Comparison of ENCODE assay signal across 14 mouse cellular contexts in the genomic region with DNA sequence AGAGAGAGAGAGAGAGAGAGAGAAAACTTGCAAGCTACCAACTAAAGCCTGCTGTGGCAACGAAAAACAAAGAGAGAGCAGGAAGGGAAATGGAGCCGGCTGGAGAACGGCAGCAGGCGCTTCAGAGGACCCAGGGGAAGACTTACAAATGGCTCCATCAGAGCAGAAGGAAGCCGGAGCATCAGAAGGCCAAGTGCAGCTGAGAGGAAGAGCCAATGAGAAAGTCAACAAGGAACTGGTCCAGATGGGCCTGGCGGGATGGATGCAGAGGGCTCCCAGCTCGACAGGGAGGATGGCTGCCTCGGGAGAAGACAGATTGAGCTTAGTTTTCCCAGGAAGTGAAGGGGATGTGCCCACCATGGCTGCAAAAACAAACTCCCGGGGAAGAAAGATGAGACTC.
DNase-seq lines count a peak whose midpoint lies in the region; ATAC-seq lines count a peak whose summit lies in the region.
"Had no signal": no experiment of that assay in that cellular context is flagged by ENCODE, and none has a peak within 500 bp of the region (broad histone marks: within the 10 kb centered on the region; RNA-seq: fewer than 3 reads in every experiment).

No protein-coding gene starts in this region.

- H3K9me3 ChIP-seq in midbrain, embryonic 14.5 days (ENCODE audit: control insufficient read depth, low read length) = no peaks in the 10 kb centered on the region
- no peaks in the 10 kb centered on the region for H3K9me3 ChIP-seq in midbrain, embryonic 13.5 days
- no peaks in the 10 kb centered on the region for H3K9me3 ChIP-seq in hindbrain, embryonic 13.5 days
- H3K9me3 ChIP-seq: embryonic facial prominence, embryonic 12.5 days had no signal

- DNase-seq in gastrocnemius, adult 18-20 months (ENCODE audit: low spot score) = peak; percentile 17
- no peak for DNase-seq in gastrocnemius, postnatal 10 days
- DNase-seq in midbrain, embryonic 14.5 days = peak; percentile 24
- DNase-seq in skeletal muscle tissue, adult 2 months (ENCODE audit: low read depth, low spot score) = peak; percentile 22
- DNase-seq in layer of hippocampus, postnatal 36 days = no peak
- no peak for DNase-seq in urinary bladder, adult 18-20 months (ENCODE audit: low spot score in 2 of 2)
- DNase-seq: lung, embryonic 14.5 days; thymus, postnatal 25 days had no signal

- no peaks in the 10 kb centered on the region for H3K27me3 ChIP-seq in midbrain, embryonic 14.5 days (ENCODE audit: control insufficient read depth, insufficient read depth, low read length)
- peaks cover 5% of the 10 kb centered on the region; the same call in 1 of the 2 replicates for H3K27me3 ChIP-seq in midbrain, embryonic 13.5 days
- H3K27me3 ChIP-seq in hindbrain, embryonic 13.5 days = no peaks in the 10 kb centered on the region
- H3K27me3 ChIP-seq: embryonic facial prominence, embryonic 12.5 days; Patski had no signal

- no peak overlapping the region for H3K4me2 ChIP-seq in midbrain, embryonic 14.5 days (ENCODE audit: low read length)
- no peak overlapping the region for H3K4me2 ChIP-seq in midbrain, embryonic 13.5 days (replicated peaks)
- no peak overlapping the region for H3K4me2 ChIP-seq in hindbrain, embryonic 13.5 days
- H3K4me2 ChIP-seq: embryonic facial prominence, embryonic 12.5 days; lung, embryonic 14.5 days had no signal

- 69% methylated on average over 9 of the region's 9 CpGs for WGBS in midbrain, embryonic 14.5 days
- WGBS in midbrain, embryonic 13.5 days = 55% methylated on average over 9 of the region's 9 CpGs
- WGBS in hindbrain, embryonic 13.5 days = 42% methylated on average over 9 of the region's 9 CpGs

- no peaks in the 10 kb centered on the region for H3K4me1 ChIP-seq in midbrain, embryonic 14.5 days (ENCODE audit: control insufficient read depth, insufficient read depth, low read length)
- H3K4me1 ChIP-seq in midbrain, embryonic 13.5 days (replicated peaks) = 0 out of 2 replicates have a peak, but pooled peaks cover 5% of the 10 kb centered on the region
- peaks cover 13% of the 10 kb centered on the region for H3K4me1 ChIP-seq in hindbrain, embryonic 13.5 days (replicated peaks)

- no peak overlapping the region for H3K27ac ChIP-seq in midbrain, embryonic 14.5 days (replicated peaks; ENCODE audit: low read depth, low read length)
- no peak overlapping the region for H3K27ac ChIP-seq in midbrain, embryonic 13.5 days
- H3K27ac ChIP-seq in hindbrain, embryonic 13.5 days = peak overlapping the region; percentile 52; the same call in 1 of the 2 replicates
- H3K27ac ChIP-seq: embryonic facial prominence, embryonic 12.5 days; macrophage had no signal

- H3K4me3 ChIP-seq in midbrain, embryonic 14.5 days (replicated peaks; ENCODE audit: low read depth, low read length) = no peak overlapping the region
- H3K4me3 ChIP-seq in midbrain, embryonic 13.5 days (replicated peaks) = no peak overlapping the region
- no peak overlapping the region for H3K4me3 ChIP-seq in hindbrain, embryonic 13.5 days
- H3K4me3 ChIP-seq: embryonic facial prominence, embryonic 12.5 days had no signal

- no peaks in the 10 kb centered on the region for H3K36me3 ChIP-seq in midbrain, embryonic 14.5 days (ENCODE audit: control insufficient read depth, insufficient read depth, low read length)
- H3K36me3 ChIP-seq in midbrain, embryonic 13.5 days = no peaks in the 10 kb centered on the region
- H3K36me3 ChIP-seq in hindbrain, embryonic 13.5 days = no peaks in the 10 kb centered on the region
- H3K36me3 ChIP-seq: embryonic facial prominence, embryonic 12.5 days had no signal

- no peak for ATAC-seq in midbrain, embryonic 14.5 days (ENCODE audit: low FRiP score, low TSS enrichment)
- ATAC-seq in midbrain, embryonic 13.5 days = no peak
- ATAC-seq in hindbrain, embryonic 13.5 days (ENCODE audit: low FRiP score) = no peak
- ATAC-seq: midbrain, embryonic 16.5 days; Patski had no signal

- no peak overlapping the region for H3K9ac ChIP-seq in midbrain, embryonic 14.5 days (replicated peaks; ENCODE audit: low read length)
- H3K9ac ChIP-seq in midbrain, embryonic 13.5 days (replicated peaks) = no peak overlapping the region
- no peak overlapping the region for H3K9ac ChIP-seq in hindbrain, embryonic 13.5 days
- H3K9ac ChIP-seq: embryonic facial prominence, embryonic 12.5 days; lung, embryonic 14.5 days had no signal

Comparison
In these comparisons a context has a peak if more than half of its experiments do, and no peak if none do; other contexts are left out.
1. DNase-seq: peak in gastrocnemius, adult 18-20 months (single experiment), midbrain, embryonic 14.5 days (single experiment) and skeletal muscle tissue, adult 2 months (single experiment); none in gastrocnemius, postnatal 10 days (single experiment), layer of hippocampus, postnatal 36 days (0 of 2) and urinary bladder, adult 18-20 months (0 of 2).